Mouse (Mus musculus) embryonic facial prominence, embryonic 13.5 days (tissue): ENCODE data around the gene Galnt2. TPM values are rescaled to one million over a fixed set of nuclear protein-coding genes. Genes with fewer than 3 reads are reported as not detected.

Source experiments
- ATAC-seq: fragments of 200-750 bp; cut with Nextera tagmentation; 2 replicates; pipeline ENCODE4 v1.8.0; 2017; ENCODE audit warnings: low read depth; ENCODE audit not compliant: insufficient number of reproducible peaks, insufficient read depth, low FRiP score, low TSS enrichment
- H3K27ac ChIP-seq: fragments of 300-500 bp; sonication (generic); 2 replicates; pipeline ENCODE4 v1.5.1; 2015; ENCODE audit warnings: moderate library complexity, mild to moderate bottlenecking, inconsistent platforms
- H3K27me3 ChIP-seq: fragments of 300-500 bp; sonication (generic); 2 replicates; pipeline ENCODE4 v1.6.1; 2015; ENCODE audit warnings: mild to moderate bottlenecking, inconsistent platforms
- H3K36me3 ChIP-seq: fragments of 300-500 bp; sonication (generic); 2 replicates; pipeline ENCODE4 v1.6.1; 2015; ENCODE audit warnings: mild to moderate bottlenecking, inconsistent platforms
- H3K4me1 ChIP-seq: fragments of 300-500 bp; sonication (generic); 2 replicates; pipeline ENCODE4 v1.6.1; 2015; ENCODE audit warnings: inconsistent platforms
- H3K4me2 ChIP-seq: fragments of 300-500 bp; sonication (generic); 2 replicates; pipeline ENCODE4 v1.6.1; 2015; ENCODE audit warnings: moderate library complexity, mild to moderate bottlenecking, inconsistent platforms
- H3K4me3 ChIP-seq: fragments of 300-500 bp; sonication (generic); 2 replicates; pipeline ENCODE4 v1.5.1; 2015; ENCODE audit warnings: mild to moderate bottlenecking, inconsistent platforms
- H3K9ac ChIP-seq: fragments of 300-500 bp; sonication (generic); 2 replicates; pipeline ENCODE4 v1.6.1; 2015; ENCODE audit warnings: mild to moderate bottlenecking, inconsistent platforms
- H3K9me3 ChIP-seq: fragments of 300-500 bp; sonication (generic); 2 replicates; pipeline ENCODE4 v1.6.1; 2016; ENCODE audit warnings: inconsistent platforms
- WGBS: fragments of 180-500 bp; shearing (Covaris S2); methylation state at CpG from one replicate; pipeline ENCODE4 v1.1.7; 2015; ENCODE audit warnings: mixed read lengths; 5-methylcytosine and 5-hydroxymethylcytosine counted together
- polyA plus RNA-seq: library from polyadenylated mRNA; unstranded; fragments of >200 nt; fragmentation: Nextera tagmentation; extraction: Ambion mirVana; gene quantifications from 2 replicates; pipeline ENCODE4 v1.2.1, GENCODE M21; 2015

Gene Galnt2
- polyA plus RNA-seq, 1 experiment from 2014 or later: 42.0 TPM

GRCm38 (mm10) chr8:124312228-124312627 is 81.0 kb downstream of the Galnt2 start:
- WGBS: 93% methylated on average over 10 of the region's 10 CpGs
- Histone ChIP-seq H3K9me3 (no peaks in the 10 kb centered on the region), H3K4me3 (no peak overlapping the region), H3K36me3 (peaks cover 6% of the 10 kb centered on the region; the same call in 1 of the 2 replicates), H3K27me3 (no peaks in the 10 kb centered on the region), H3K4me2 (no peak overlapping the region), H3K4me1 (peaks cover 31% of the 10 kb centered on the region), H3K9ac (no peak overlapping the region), H3K27ac (no peak overlapping the region)
- no peak for ATAC-seq

DNA sequence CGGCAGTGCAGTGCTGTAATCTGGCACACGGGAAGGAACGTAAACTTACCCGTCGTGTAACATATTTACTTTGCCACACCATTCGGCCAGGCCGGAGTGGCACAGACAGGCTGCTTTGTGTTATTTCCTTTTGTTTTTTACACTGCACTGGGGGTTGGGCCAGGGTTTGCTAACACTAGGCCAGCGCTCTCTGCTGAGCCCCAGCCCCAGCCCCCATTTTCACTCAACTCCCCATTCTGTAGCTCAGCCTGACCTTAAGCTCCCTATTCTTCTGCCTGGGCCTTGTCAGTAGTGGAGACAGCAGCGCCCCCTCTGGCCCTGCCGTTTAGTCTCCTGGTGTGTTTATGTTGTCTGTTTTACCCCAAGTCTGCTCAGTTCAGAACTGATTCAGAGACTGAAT is 83.6 kb downstream of the Galnt2 start:
- H3K4me2 ChIP-seq: no peak overlapping the region
- no peak overlapping the region for H3K4me3 ChIP-seq
- H3K27ac ChIP-seq: peak overlapping the region; percentile 39; the same call in 1 of the 2 replicates
- WGBS: 58% methylated on average over 10 of the region's 10 CpGs
- H3K36me3 ChIP-seq: no peaks in the 10 kb centered on the region
- no peak for ATAC-seq
- H3K9me3 ChIP-seq: no peaks in the 10 kb centered on the region
- no peaks in the 10 kb centered on the region for H3K27me3 ChIP-seq
- H3K9ac ChIP-seq: 0 out of 2 replicates have a peak overlapping the region, but pooled peaks have one; percentile 27
- H3K4me1 ChIP-seq: peaks cover 29% of the 10 kb centered on the region

GRCm38 (mm10) chr8:124316466-124317136 is 85.4 kb downstream of the Galnt2 start:
- no peak for ATAC-seq

GRCm38 (mm10) chr8:124317191-124317682 is 86.0 kb downstream of the Galnt2 start:
- no peaks in the 10 kb centered on the region for H3K9me3 ChIP-seq
- H3K4me3 ChIP-seq: no peak overlapping the region
- H3K27me3 ChIP-seq: no peaks in the 10 kb centered on the region
- H3K4me2 ChIP-seq: no peak overlapping the region
- H3K36me3 ChIP-seq: 0 out of 2 replicates have a peak, but pooled peaks cover under 1% of the 10 kb centered on the region
- 70% methylated on average over 8 of the region's 8 CpGs for WGBS
- no peak for ATAC-seq
- H3K4me1 ChIP-seq: peaks cover 29% of the 10 kb centered on the region
- no peak overlapping the region for H3K9ac ChIP-seq
- peak overlapping the region; percentile 49; the same call in 1 of the 2 replicates for H3K27ac ChIP-seq

More at GRCm38 (mm10) chr8:124316466-124317136, 85.4 kb downstream of the Galnt2 start:
- Histone ChIP-seq H3K4me2 (no peak overlapping the region), H3K27me3 (no peaks in the 10 kb centered on the region), H3K27ac (peak overlapping the region; percentile 49; the same call in 1 of the 2 replicates), H3K9ac (no peak overlapping the region), H3K4me1 (peaks cover 29% of the 10 kb centered on the region), H3K9me3 (no peaks in the 10 kb centered on the region), H3K4me3 (no peak overlapping the region), H3K36me3 (no peaks in the 10 kb centered on the region)
- 62% methylated on average over 12 of the region's 12 CpGs for WGBS

- Histone ChIP-seq H3K4me1 (peaks cover 29% of the 10 kb centered on the region), H3K4me3 (no peak overlapping the region), H3K9me3 (no peaks in the 10 kb centered on the region), H3K4me2 (no peak overlapping the region), H3K27me3 (no peaks in the 10 kb centered on the region), H3K36me3 (0 out of 2 replicates have a peak, but pooled peaks cover 6% of the 10 kb centered on the region), H3K27ac (no peak overlapping the region), H3K9ac (no peak overlapping the region)
- 81% methylated on average over 6 of the region's 6 CpGs for WGBS
- no peak for ATAC-seq
These were observed 86.6 kb downstream of the Galnt2 start for GRCm38 (mm10) chr8:124317821-124318220.

DNA sequence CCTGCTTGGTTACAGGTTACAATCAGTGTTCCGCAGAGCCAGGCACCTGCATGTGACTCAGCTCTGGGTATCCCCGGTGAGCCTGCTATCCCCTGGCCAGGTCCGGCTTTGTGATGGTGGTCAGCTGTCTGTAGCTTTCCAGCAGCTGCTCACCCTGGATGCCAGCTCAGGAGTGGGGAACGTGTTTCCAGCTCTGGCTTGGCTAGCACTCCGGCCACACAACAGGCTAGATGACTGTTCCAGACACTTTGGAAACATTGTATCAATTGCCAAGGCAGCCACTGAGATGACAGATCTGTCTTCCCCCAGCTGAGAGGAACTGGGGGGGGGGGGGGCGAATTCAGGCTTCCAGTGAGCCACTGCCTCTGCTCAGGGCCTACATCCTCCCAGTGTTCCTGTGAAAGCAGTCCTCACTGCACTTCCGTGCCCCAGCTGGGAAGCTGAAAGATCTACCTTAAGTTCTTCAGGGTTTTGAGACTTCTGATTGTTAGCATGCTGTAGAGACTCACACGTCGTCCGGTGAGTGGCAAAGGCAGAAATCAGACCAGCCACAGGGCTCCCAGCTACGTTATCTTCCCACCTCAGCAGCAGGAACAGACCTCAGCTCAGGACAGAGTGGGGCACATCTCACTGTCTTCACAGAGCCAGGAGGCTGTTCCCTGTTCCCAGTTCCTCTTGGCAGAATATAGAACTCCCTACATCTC is 87.6 kb downstream of the Galnt2 start:
- WGBS: 82% methylated on average over 11 of the region's 11 CpGs
- Histone ChIP-seq H3K36me3 (peaks cover 13% of the 10 kb centered on the region), H3K27me3 (no peaks in the 10 kb centered on the region), H3K4me3 (no peak overlapping the region), H3K9me3 (no peaks in the 10 kb centered on the region), H3K4me2 (no peak overlapping the region), H3K27ac (no peak overlapping the region), H3K9ac (no peak overlapping the region), H3K4me1 (peaks cover 29% of the 10 kb centered on the region)
- ATAC-seq: no peak

GRCm38 (mm10) chr8:124319316-124319652 is 88.1 kb downstream of the Galnt2 start:
- peaks cover 19% of the 10 kb centered on the region for H3K36me3 ChIP-seq
- H3K9ac ChIP-seq: no peak overlapping the region
- no peak overlapping the region for H3K4me3 ChIP-seq
- 86% methylated on average over 4 of the region's 4 CpGs for WGBS
- no peaks in the 10 kb centered on the region for H3K9me3 ChIP-seq
- no peak overlapping the region for H3K4me2 ChIP-seq
- no peak overlapping the region for H3K27ac ChIP-seq
- no peaks in the 10 kb centered on the region for H3K27me3 ChIP-seq
- peaks cover 26% of the 10 kb centered on the region for H3K4me1 ChIP-seq
- ATAC-seq: no peak

- ATAC-seq: no peak
- H3K9ac ChIP-seq: no peak overlapping the region
- no peak overlapping the region for H3K4me2 ChIP-seq
- no peak overlapping the region for H3K27ac ChIP-seq
- H3K4me3 ChIP-seq: no peak overlapping the region
- H3K27me3 ChIP-seq: no peaks in the 10 kb centered on the region
- peaks cover 38% of the 10 kb centered on the region for H3K36me3 ChIP-seq
- WGBS: 71% methylated on average over 12 of the region's 12 CpGs
- no peaks in the 10 kb centered on the region for H3K9me3 ChIP-seq
- peaks cover 14% of the 10 kb centered on the region for H3K4me1 ChIP-seq
These were observed 90.1 kb downstream of the Galnt2 start for GRCm38 (mm10) chr8:124321227-124321840.

DNA sequence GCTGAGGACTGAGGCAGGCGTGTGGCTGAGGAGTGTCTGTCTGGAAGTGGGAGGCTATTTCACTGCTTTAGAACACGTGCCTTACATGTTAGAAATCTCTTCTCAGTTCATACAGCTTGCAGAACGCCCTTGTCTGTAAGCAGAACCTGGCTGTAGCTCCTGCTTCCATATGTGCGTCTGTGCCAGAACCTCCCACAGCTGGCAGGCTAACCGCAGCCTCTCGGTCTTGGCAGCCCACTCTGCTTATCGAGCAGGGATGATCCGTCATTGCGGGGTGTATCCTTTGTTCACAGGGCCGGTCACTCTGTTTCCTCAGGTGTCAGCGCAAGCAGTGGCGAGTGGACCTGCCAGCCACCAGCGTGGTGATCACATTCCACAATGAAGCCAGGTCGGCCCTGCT is 92.2 kb downstream of the Galnt2 start:
- peaks cover 56% of the 10 kb centered on the region for H3K36me3 ChIP-seq
- H3K9me3 ChIP-seq: no peaks in the 10 kb centered on the region
- WGBS: 89% methylated on average over 14 of the region's 14 CpGs
- no peak for ATAC-seq
- H3K4me2 ChIP-seq: no peak overlapping the region
- no peak overlapping the region for H3K4me3 ChIP-seq
- H3K9ac ChIP-seq: no peak overlapping the region
- no peaks in the 10 kb centered on the region for H3K4me1 ChIP-seq
- H3K27ac ChIP-seq: no peak overlapping the region
- no peaks in the 10 kb centered on the region for H3K27me3 ChIP-seq

DNA sequence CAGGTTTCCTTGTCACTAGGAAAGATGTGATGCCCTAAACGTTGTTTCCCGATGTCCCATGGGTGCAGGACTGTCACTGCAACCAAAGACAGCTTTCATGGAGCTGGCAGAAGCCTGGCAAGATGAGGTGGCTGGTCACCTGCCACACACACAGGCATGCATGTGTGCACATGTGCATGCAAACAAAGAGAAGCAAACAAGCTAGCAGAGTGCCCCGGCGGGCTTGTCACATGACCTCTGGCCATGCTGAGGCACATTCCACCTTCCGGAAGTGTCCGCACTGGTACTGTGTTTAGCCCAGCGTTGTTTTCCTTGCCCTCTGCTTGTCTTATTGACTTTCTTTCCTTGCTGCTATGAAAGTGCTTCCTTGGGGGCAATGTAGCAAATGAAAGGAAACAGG is 97.1 kb downstream of the Galnt2 start:
- Histone ChIP-seq H3K4me2 (no peak overlapping the region), H3K9me3 (no peaks in the 10 kb centered on the region), H3K9ac (no peak overlapping the region), H3K36me3 (peaks cover 88% of the 10 kb centered on the region), H3K4me3 (no peak overlapping the region), H3K4me1 (no peaks in the 10 kb centered on the region), H3K27ac (no peak overlapping the region), H3K27me3 (no peaks in the 10 kb centered on the region)
- WGBS: 73% methylated on average over 7 of the region's 7 CpGs
- no peak for ATAC-seq

DNA sequence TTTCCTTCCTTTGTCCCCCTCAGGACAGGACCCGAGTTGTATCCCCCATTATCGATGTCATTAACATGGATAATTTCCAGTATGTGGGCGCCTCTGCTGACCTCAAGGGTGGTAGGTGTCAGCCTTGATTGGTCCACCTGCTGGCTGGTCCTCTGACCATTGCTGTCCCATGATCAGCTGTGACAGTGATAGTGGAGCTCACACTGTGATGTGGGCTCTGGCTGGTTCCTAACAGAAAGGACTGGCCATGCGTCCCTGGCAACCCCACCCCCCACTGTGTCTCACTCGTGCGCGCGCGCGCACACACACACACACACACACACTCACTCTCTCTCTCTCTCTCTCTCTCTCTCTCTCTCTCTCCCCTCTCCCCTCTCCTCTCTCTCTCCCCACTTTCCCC is 98.5 kb downstream of the Galnt2 start:
- Histone ChIP-seq H3K36me3 (peaks cover 87% of the 10 kb centered on the region), H3K4me1 (no peaks in the 10 kb centered on the region), H3K27me3 (no peaks in the 10 kb centered on the region), H3K9ac (no peak overlapping the region), H3K4me3 (no peak overlapping the region), H3K9me3 (no peaks in the 10 kb centered on the region), H3K27ac (no peak overlapping the region), H3K4me2 (no peak overlapping the region)
- 72% methylated on average over 10 of the region's 10 CpGs for WGBS
- ATAC-seq: no peak
